Mouse (Mus musculus): Measurements from ENCODE around the gene 1110051M20Rik.
"Not testable (repeated sequence)": the region's sequence is repeated elsewhere in the genome, so short reads cannot be mapped to it uniquely, and the experiment has no call there.

The 1110051M20Rik gene

GRCm38 (mm10) chr2:91258830-91259229, 185.7 kb downstream of the 1110051M20Rik start:
- no peak for DNase-seq (ENCODE audit: low spot score)

GRCm38 (mm10) chr2:91258054-91258453, 186.4 kb downstream of the 1110051M20Rik start:
- DNase-seq (ENCODE audit: low spot score), result no peak

- DNase-seq (ENCODE audit: low spot score), result no peak
Observed at GRCm38 (mm10) chr2:91257126-91257980, 187.2 kb downstream of the 1110051M20Rik start.

DNA sequence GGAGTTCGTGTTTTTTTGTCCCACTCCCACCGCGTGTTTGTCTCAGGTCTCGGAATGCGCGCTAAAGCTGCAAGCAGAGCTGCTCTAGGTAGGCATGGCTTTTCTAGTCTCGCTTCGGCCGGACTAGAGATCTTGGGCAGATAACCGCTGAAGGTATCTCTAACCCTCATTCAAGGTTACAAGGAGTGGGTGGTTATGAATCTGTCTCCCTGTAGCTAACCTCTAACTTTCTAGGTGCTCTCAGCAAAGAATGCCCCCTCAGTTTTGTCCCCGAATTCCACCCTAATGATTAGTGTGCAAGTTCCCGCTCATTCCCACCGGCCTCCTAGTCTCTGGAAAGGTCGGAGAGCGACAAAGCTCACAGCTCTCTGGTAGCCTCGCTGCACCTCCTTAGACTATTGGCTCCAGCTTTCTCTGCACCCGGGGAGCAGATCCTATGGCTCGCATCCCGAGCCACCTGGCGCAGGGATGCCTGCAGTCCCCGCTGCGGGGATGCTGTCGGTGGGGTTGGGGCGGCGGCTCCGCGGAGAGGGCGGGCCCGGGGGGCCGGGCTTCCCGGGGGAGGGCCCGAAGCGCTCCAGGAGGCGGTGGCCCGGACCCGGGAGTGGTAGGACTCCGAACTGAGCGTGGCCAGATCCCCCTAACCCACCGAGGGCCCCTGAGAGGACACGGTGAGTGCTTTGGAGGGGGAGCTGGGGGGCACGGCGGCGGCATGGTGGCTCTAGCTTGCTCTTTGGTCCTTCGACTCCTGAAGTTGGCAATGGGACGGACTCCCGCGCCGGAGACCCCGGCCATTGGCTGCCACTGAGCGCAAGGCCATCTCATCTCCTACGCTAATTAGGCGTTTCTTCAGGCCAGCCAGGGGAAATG, 188.0 kb downstream of the 1110051M20Rik start:
- no peak for DNase-seq (ENCODE audit: low spot score)

- no peak for DNase-seq (ENCODE audit: low spot score)
Observed at GRCm38 (mm10) chr2:91255661-91256150, 188.8 kb downstream of the 1110051M20Rik start, which contains the start of gene Pacsin3. TSS of gene Pacsin3 (plus strand) at chr2:91255954.

DNA sequence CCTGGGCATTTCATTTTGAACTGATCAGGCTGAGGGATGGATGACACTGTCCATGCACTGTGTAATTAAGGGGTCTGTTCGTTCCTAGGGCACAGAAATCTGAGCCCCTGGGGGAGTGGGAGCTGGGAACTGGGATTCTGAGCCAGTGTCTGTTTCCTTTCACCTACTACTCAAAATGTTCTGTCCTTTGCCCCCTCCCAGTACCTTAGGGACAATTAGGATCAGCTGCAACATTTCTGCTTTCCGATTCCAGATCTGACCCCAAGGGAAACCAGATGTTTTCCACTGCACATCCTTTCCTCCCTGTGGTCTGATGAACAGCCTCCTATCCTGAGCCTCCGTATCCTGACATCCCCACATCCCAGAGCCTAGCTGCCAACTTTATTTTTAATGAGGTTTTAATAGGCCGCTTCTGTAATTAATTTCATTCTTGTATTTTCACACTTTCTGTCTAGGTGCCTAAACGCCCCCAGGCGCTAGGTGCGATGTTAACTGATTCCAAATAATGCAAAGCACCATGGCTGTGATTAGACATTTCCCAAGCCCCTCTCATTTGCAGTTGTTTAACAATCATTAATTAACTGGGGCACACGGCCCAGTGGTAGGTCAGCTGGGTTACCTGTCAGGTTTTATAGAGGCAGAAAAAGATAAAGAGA, 189.7 kb downstream of the 1110051M20Rik start:
- DNase-seq (ENCODE audit: low spot score), result no peak

- DNase-seq (ENCODE audit: low spot score), result no peak
Observed at GRCm38 (mm10) chr2:91252512-91252911, 192.0 kb downstream of the 1110051M20Rik start.

DNA sequence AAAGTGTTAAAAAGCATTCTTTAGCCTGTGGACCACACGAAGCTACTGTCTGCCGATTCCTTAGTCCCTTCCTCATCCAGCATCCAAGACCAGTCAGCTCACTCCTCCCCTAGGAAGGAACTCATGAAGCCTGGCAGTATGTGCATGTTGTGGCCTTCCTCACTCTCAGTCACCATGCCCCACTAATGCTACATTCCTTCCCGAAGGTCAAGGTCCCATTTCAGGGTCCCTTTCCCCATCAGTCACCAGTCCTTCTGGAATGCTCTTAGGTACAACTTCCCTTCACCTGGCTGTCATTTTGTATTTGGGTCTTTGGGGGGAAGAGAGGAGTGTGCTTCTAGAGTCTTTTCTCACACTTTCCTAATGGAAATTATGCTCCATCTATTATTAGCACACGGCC, 192.5 kb downstream of the 1110051M20Rik start:
- no peak for DNase-seq (ENCODE audit: low spot score)

- no peak for DNase-seq (ENCODE audit: low spot score)
Observed at GRCm38 (mm10) chr2:91248366-91248765, 196.1 kb downstream of the 1110051M20Rik start.

- DNase-seq (ENCODE audit: low spot score), result no peak
Observed at GRCm38 (mm10) chr2:91244557-91245228, 199.8 kb downstream of the 1110051M20Rik start.

DNA sequence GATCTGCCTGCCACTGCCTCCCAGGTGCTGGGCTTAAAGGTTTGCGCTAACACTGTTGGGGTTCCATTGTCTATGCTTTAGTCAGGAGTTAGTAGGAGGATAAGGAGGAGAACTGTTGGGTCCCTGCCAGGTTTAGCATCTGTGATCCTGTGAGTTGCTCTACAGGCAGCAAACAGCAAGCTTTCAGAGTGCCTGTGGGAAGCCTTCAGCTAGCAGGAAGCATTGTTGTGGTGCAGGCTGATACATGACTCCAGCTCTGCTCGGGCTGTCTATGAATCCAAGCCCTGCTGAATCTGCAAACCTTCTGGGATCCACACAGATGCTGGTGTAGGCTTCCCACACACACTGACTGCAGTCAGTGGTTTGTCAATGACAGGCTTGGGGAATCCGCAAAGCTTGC, 201.1 kb downstream of the 1110051M20Rik start:
- DNase-seq (ENCODE audit: low spot score), result no peak

DNA sequence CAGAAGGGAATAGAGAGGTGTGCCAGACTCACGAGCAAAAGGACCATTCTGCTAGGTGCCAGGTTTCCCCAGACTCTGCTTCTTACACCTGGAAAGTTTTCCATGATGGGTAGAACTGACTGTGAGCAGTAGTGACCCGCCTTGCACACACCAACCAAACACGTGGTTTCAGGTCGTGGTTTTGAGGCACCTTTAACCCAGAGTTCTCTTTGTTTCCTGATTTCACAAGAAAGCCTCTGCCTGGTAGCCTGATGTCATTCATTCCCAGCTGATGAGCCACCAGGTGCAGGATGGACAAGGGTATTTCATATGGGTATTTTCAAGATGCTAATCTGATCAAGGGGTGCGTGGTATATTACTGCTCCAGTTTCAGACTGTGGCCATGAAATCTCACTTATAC, 202.0 kb downstream of the 1110051M20Rik start:
- DNase-seq (ENCODE audit: low spot score), result no peak

GRCm38 (mm10) chr2:91237511-91238080, 206.9 kb downstream of the 1110051M20Rik start:
- not testable (repeated sequence) for DNase-seq (ENCODE audit: low spot score)

DNA sequence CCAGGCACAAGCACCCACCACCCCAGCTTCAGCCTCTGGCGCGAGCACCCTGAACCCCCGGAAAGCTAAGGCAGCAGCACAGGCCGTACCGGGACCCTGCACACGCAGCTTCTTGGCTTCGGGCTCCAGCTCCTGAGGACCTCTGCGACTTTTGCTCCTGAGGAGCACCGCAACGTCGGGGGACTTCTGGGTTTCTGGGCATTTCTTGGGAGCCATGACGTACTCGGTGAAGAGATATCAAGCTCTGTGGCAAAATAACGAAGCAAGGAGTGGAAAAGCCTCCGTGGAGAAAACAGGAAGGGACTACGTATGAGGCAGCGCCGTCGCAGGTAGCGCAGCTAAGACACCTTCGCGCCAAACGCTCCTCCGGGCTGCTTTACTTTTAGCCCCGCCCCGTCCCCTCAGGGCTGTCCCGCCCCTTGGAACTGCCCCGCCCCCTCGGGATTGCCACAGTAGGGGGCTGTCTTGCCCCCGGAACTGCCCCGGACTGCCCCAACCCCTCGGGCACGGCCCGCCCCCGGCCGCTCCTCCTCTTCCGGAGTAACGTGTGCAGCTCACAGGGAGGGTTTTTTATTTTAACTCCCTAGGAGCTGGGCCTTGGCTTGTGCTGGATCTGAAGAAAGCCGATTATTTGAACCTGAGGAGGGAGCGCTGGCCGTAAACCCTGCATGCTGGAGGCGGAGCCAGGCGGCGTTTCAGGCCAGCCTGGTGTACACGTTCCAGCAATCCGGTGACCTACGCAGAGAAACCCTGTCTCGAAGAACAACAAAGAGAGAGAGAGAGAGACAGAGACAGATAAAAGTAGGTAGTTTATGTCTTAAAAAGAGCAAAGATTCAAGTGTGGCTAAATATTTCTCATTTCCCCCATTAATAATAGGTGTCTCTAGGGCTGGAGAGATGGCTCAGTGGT, 207.6 kb downstream of the 1110051M20Rik start, which contains the start of gene Ddb2:
Gene Ddb2 (minus strand): TSS at position 382 of the 910 bp plus-strand sequence.
- DNase-seq (ENCODE audit: low spot score), result peak; percentile 76

DNA sequence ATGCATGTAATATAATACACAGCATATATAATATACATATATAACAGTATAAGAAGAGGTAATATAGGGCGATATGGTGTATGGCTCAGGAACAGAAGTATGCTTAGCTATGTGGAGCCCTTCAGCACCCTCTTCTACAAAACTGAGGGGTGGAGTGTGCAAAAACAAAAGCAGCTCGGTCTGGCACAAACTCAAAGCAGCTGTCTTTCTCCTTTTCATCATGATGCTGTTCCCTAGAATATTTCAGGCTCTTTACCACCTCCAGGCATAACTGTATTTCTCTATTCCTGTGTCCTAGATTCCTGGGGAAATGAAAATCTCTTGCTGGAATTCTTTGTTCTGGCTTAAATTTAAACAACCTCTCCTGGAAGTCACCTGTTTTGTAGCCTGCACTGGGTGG, 214.8 kb downstream of the 1110051M20Rik start:
- DNase-seq (ENCODE audit: low spot score), result peak; percentile 46

All from left cerebral cortex, adult 11 months (tissue).